Mouse (Mus musculus) forebrain, embryonic 16.5 days (tissue): Measurements from ENCODE around the gene Dbf4. TPM values are rescaled to one million over a fixed set of nuclear protein-coding genes. Genes with fewer than 3 reads are reported as not detected.

ENCODE experiments used
- ATAC-seq: fragments of 200-750 bp; cut with Nextera tagmentation; 2 replicates; pipeline ENCODE4 v1.8.0; 2017; ENCODE audit warnings: mild to moderate bottlenecking, moderate library complexity
- H3K27ac ChIP-seq: fragments of 300-500 bp; sonication (generic); 2 replicates; pipeline ENCODE4 v1.5.1; 2014; ENCODE audit warnings: low read length, control low read depth
- H3K27me3 ChIP-seq: fragments of 300-500 bp; sonication (generic); replicated peaks from 2 replicates; pipeline ENCODE4 v1.6.1; 2014; ENCODE audit warnings: low read length; ENCODE audit not compliant: control insufficient read depth, insufficient read depth
- H3K36me3 ChIP-seq: fragments of 300-500 bp; sonication (generic); 2 replicates; pipeline ENCODE4 v1.6.1; 2014; ENCODE audit not compliant: control insufficient read depth, insufficient read depth
- H3K4me1 ChIP-seq: fragments of 300-500 bp; sonication (generic); replicated peaks from 2 replicates; pipeline ENCODE4 v1.6.1; 2014; ENCODE audit warnings: low read length; ENCODE audit not compliant: control insufficient read depth, insufficient read depth
- H3K4me2 ChIP-seq: fragments of 300-500 bp; sonication (generic); 2 replicates; pipeline ENCODE4 v1.6.1; 2014; ENCODE audit warnings: mild to moderate bottlenecking, low read length, control low read depth
- H3K4me3 ChIP-seq: fragments of 300-500 bp; sonication (generic); replicated peaks from 2 replicates; pipeline ENCODE4 v1.5.1; 2014; ENCODE audit warnings: mild to moderate bottlenecking, low read length, control low read depth
- H3K9ac ChIP-seq: fragments of 300-500 bp; sonication (generic); replicated peaks from 2 replicates; pipeline ENCODE4 v1.6.1; 2014; ENCODE audit warnings: low read depth, low read length, control low read depth
- H3K9me3 ChIP-seq: fragments of 300-500 bp; sonication (generic); 2 replicates; pipeline ENCODE4 v1.6.1; 2016; ENCODE audit warnings: low read length; ENCODE audit not compliant: control insufficient read depth
- WGBS: fragments of 180-500 bp; shearing (Covaris S2); extraction: QIAGEN DNeasy Blood & Tissue Kit; methylation state at CpG from one replicate; pipeline ENCODE4 v1.1.7; 2014; 5-methylcytosine and 5-hydroxymethylcytosine counted together
- polyA plus RNA-seq: library from polyadenylated mRNA; unstranded; fragments of >200 nt; fragmentation: Nextera tagmentation; extraction: Ambion mirVana; gene quantifications from 2 replicates; pipeline ENCODE4 v1.2.1, GENCODE M21; 2015

Dbf4 gene
- polyA plus RNA-seq, 1 experiment from 2014 or later: 20.0 TPM

- H3K9ac ChIP-seq: peak overlapping the region; percentile 80; the same call in 1 of the 2 replicates
- WGBS: 8% methylated on average over 3 of the region's 3 CpGs
- H3K4me1 ChIP-seq: peaks cover 9% of the 10 kb centered on the region
- H3K4me3 ChIP-seq: peak overlapping the region; percentile 85
- ATAC-seq: no peak
- 0 out of 2 replicates have a peak, but pooled peaks cover 4% of the 10 kb centered on the region for H3K36me3 ChIP-seq
- peak overlapping the region; percentile 59 for H3K4me2 ChIP-seq
- no peak overlapping the region for H3K27ac ChIP-seq
- H3K9me3 ChIP-seq: no peaks in the 10 kb centered on the region
- no peaks in the 10 kb centered on the region for H3K27me3 ChIP-seq
Measured at GRCm38 (mm10) chr5:8421424-8421823, 1.1 kb downstream of the Dbf4 start.

GRCm38 (mm10) chr5:8417443-8417842 is 5.1 kb downstream of the Dbf4 start:
- 42% methylated on average over 1 of the region's 1 CpGs for WGBS

GRCm38 (mm10) chr5:8416683-8417413 is 5.7 kb downstream of the Dbf4 start:
- WGBS: 82% methylated on average over 3 of the region's 3 CpGs
- Histone ChIP-seq H3K4me3 (no peak overlapping the region), H3K9ac (no peak overlapping the region), H3K9me3 (no peaks in the 10 kb centered on the region), H3K4me1 (peaks cover 3% of the 10 kb centered on the region; the same call in 1 of the 2 replicates), H3K4me2 (no peak overlapping the region), H3K36me3 (peaks cover 4% of the 10 kb centered on the region; the same call in 1 of the 2 replicates), H3K27me3 (no peaks in the 10 kb centered on the region), H3K27ac (no peak overlapping the region)
- no peak for ATAC-seq

More at GRCm38 (mm10) chr5:8417443-8417842, 5.1 kb downstream of the Dbf4 start:
- H3K9me3 ChIP-seq: no peaks in the 10 kb centered on the region
- no peak overlapping the region for H3K27ac ChIP-seq
- H3K4me2 ChIP-seq: no peak overlapping the region
- ATAC-seq: no peak
- no peak overlapping the region for H3K9ac ChIP-seq
- H3K36me3 ChIP-seq: peaks cover 4% of the 10 kb centered on the region; the same call in 1 of the 2 replicates
- no peaks in the 10 kb centered on the region for H3K27me3 ChIP-seq
- peaks cover 3% of the 10 kb centered on the region; the same call in 1 of the 2 replicates for H3K4me1 ChIP-seq
- no peak overlapping the region for H3K4me3 ChIP-seq

GRCm38 (mm10) chr5:8408746-8409145 is 13.8 kb downstream of the Dbf4 start:
- no peaks in the 10 kb centered on the region for H3K4me1 ChIP-seq
- H3K27ac ChIP-seq: no peak overlapping the region
- no peak for ATAC-seq
- H3K4me3 ChIP-seq: no peak overlapping the region
- no peaks in the 10 kb centered on the region for H3K9me3 ChIP-seq
- no peak overlapping the region for H3K4me2 ChIP-seq
- WGBS: 88% methylated on average over 4 of the region's 4 CpGs
- no peaks in the 10 kb centered on the region for H3K27me3 ChIP-seq
- H3K36me3 ChIP-seq: 0 out of 2 replicates have a peak, but pooled peaks cover 2% of the 10 kb centered on the region
- H3K9ac ChIP-seq: no peak overlapping the region

- H3K36me3 ChIP-seq: peaks cover 15% of the 10 kb centered on the region
- no peak for ATAC-seq
Measured at GRCm38 (mm10) chr5:8397587-8398249, 24.8 kb downstream of the Dbf4 start.

GRCm38 (mm10) chr5:8393891-8394583 is 28.5 kb downstream of the Dbf4 start:
- H3K4me2 ChIP-seq: no peak overlapping the region

More at GRCm38 (mm10) chr5:8397587-8398249, 24.8 kb downstream of the Dbf4 start:
- H3K4me1 ChIP-seq: no peaks in the 10 kb centered on the region
- no peaks in the 10 kb centered on the region for H3K9me3 ChIP-seq
- H3K27me3 ChIP-seq: no peaks in the 10 kb centered on the region
- 93% methylated on average over 13 of the region's 13 CpGs for WGBS
- no peak overlapping the region for H3K4me3 ChIP-seq
- no peak overlapping the region for H3K9ac ChIP-seq
- H3K27ac ChIP-seq: no peak overlapping the region
- no peak overlapping the region for H3K4me2 ChIP-seq

GRCm38 (mm10) chr5:8374297-8374906 is 48.1 kb downstream of the Dbf4 start:
- Histone ChIP-seq H3K9me3 (no peaks in the 10 kb centered on the region), H3K4me3 (no peak overlapping the region), H3K4me1 (no peaks in the 10 kb centered on the region), H3K27me3 (no peaks in the 10 kb centered on the region), H3K36me3 (no peaks in the 10 kb centered on the region), H3K9ac (no peak overlapping the region), H3K4me2 (no peak overlapping the region), H3K27ac (no peak overlapping the region)
- ATAC-seq: no peak
- WGBS: 87% methylated on average over 5 of the region's 5 CpGs

More at GRCm38 (mm10) chr5:8393891-8394583, 28.5 kb downstream of the Dbf4 start:
- Histone ChIP-seq H3K27ac (no peak overlapping the region), H3K4me1 (no peaks in the 10 kb centered on the region), H3K27me3 (no peaks in the 10 kb centered on the region), H3K36me3 (peaks cover 11% of the 10 kb centered on the region), H3K4me3 (no peak overlapping the region), H3K9me3 (no peaks in the 10 kb centered on the region), H3K9ac (no peak overlapping the region)
- ATAC-seq: no peak
- 77% methylated on average over 1 of the region's 1 CpGs for WGBS

GRCm38 (mm10) chr5:8373415-8373814 is 49.1 kb downstream of the Dbf4 start:
- no peak for ATAC-seq
- Histone ChIP-seq H3K4me1 (no peaks in the 10 kb centered on the region), H3K36me3 (no peaks in the 10 kb centered on the region), H3K27ac (no peak overlapping the region), H3K4me3 (no peak overlapping the region), H3K9ac (no peak overlapping the region), H3K4me2 (no peak overlapping the region), H3K27me3 (no peaks in the 10 kb centered on the region), H3K9me3 (no peaks in the 10 kb centered on the region)
- WGBS: 74% methylated on average over 4 of the region's 4 CpGs

- 89% methylated on average over 5 of the region's 5 CpGs for WGBS
- Histone ChIP-seq H3K27me3 (no peaks in the 10 kb centered on the region), H3K9ac (no peak overlapping the region), H3K9me3 (no peaks in the 10 kb centered on the region), H3K4me1 (0 out of 2 replicates have a peak, but pooled peaks cover 5% of the 10 kb centered on the region), H3K27ac (no peak overlapping the region), H3K36me3 (no peaks in the 10 kb centered on the region), H3K4me3 (no peak overlapping the region), H3K4me2 (no peak overlapping the region)
- ATAC-seq: no peak
Measured at GRCm38 (mm10) chr5:8368781-8369180, 53.7 kb downstream of the Dbf4 start.
